Mouse (Mus musculus) spleen, adult 18-20 months (tissue): ENCODE measurements around the gene Fam172a.
"Not testable (repeated sequence)": the region's sequence is repeated elsewhere in the genome, so short reads cannot be mapped to it uniquely, and the experiment has no call there.

ENCODE experiments used
- DNase-seq, 2 experiments: peaks; one replicate each; pipeline ENCODE4 v3.0.0; 2022; ENCODE audit warnings: mixed read lengths in 2 of 2

Gene Fam172a

DNA sequence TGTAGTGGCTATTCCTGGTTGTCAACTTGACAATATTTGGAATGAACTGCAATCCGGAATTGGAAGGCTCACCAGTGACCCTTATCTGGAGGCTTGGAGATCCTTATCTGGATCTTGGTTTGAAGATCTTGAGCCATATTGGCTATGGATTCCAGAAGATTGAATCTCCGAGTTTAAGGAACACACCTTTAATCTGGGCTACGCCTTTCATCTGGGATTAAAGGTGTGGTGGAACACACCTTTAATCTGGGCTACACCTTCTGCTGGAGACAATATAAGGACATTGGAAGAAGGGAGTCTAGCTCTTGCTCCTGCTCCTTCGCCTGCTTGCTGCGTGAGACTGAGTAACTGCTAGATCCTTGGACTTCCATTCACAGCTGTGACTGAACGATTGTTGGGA lies at the start of gene Fam172a:
Gene Fam172a (plus strand): TSS at position 301 of the 400 bp plus-strand sequence.
- DNase-seq, result not testable (repeated sequence)

GRCm38 (mm10) chr13:77688651-77689050 lies 13.2 kb upstream of the Fam172a start:
- DNase-seq, result no peak

DNA sequence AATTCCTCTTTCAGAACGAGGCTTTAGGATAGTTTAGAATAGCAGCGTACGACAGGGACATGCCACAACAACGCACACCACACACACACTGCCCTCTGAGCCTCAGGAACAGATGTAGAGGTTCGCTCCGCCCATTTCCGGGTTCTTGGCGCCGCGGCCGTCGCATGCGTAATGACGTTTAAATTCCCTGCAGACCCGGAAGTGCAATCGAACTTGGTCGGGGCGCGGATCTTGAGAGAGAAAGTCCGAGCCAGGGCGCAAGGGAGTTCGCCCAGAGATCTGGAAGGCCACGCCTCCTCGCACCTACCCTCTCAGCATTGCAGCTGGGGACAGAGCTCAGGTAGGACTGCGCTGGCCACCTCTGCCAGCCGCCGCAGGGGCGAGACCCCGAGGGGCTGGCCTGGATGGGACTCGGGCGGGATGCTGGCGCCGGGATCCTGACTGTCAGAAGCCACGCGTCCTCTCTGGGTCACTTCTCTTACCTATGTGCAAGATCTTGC lies 6.7 kb downstream of the Fam172a start:
- DNase-seq, result peak; percentile 84 to 90

DNA sequence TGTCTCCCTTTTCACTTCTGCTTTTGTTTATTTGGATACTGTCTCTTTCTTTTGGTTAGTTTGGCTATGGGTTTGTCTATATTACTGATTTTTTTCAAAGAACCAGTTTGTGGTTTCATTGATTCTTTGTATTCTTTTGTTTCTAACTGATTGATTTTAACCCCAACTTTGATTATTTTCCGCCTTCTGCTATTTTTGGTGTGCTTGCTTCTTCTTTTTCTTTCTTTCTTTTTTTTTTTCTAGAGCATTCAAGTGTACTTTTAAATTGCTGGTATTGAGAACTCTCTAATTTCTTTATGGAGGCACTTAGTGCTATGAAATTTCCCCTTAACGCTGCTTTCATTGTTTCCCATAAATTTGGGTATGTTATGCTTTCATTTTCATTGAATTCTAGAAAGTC lies 15.7 kb downstream of the Fam172a start:
- DNase-seq, result no peak

DNA sequence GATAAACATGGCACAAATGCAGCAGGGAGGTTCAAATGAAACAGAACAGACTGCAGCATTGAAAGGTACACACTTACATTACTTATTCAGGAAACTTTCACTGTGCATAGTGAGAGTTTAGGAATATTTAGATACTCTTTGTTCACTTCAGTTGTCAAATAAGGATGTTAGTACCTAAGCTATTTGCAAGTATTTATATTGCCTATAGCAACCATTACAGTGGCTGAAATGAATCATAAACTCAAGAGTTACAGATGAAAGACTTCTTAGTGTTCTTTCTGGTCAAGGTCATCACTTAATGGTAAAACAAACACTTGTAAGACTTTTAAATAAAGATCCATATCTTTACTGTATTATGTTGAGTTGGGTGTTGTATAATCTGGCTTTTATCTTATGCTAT lies 41.0 kb downstream of the Fam172a start:
- DNase-seq, result no peak

- DNase-seq, result no peak
Measured at GRCm38 (mm10) chr13:77777606-77778005, 75.8 kb downstream of the Fam172a start.

- not testable (repeated sequence) for DNase-seq
Measured at GRCm38 (mm10) chr13:77807341-77807740, 105.5 kb downstream of the Fam172a start.

GRCm38 (mm10) chr13:77810449-77810848 lies 108.6 kb downstream of the Fam172a start:
- DNase-seq, result no peak

DNA sequence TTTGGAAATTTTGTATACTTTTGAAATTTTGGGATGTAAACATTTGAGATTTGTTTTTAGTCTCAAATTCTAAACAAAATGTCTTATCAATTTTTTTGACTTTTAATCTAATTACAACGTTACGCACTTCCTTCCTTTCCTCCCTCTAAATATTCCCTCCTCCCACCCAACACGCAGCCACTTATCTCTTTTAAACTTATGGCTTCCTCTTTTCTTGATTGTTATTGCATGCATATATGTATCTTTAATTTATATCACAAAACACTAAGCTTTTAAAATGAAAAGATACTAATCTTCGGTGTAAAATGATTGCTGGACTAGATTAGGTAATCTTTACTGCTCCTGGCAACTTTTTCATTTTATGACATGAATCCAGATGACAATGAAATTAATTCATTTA lies 124.3 kb downstream of the Fam172a start:
- no peak for DNase-seq

DNA sequence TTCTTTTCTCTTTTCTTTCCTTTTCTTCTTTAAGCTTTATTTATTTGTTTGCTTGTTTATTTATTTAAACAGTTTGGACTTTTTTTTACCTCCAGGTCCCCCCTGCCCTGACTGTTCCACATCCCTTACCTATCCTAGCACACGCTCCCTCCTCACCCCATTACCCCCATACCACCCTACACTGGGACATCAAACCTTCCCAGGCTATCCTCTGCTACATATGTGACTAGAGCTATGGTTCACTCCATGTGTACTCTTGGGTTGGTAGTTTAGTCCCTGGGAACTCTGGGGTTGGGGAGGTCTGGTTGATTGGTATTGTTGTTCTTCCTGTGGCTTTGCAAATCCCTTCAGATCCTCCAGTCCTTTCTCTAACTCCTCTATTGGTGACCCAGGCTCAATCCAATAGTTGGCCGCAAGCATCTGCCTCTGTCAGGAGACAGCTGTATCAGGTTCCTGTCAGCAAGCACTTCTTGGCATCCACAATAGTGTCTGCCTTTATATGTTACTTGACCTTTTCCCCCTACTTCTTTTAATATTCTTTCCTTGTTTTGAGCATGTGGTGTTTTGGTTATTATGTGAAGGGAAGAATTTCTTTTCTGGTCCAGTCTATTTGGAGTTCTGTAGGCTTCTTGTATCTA lies 141.3 kb downstream of the Fam172a start:
- no peak for DNase-seq

- DNase-seq, result no peak
Measured at GRCm38 (mm10) chr13:77848868-77849267, 147.0 kb downstream of the Fam172a start.

GRCm38 (mm10) chr13:77864804-77865203 lies 163.0 kb downstream of the Fam172a start:
- no peak for DNase-seq

- no peak for DNase-seq
Measured at GRCm38 (mm10) chr13:77868314-77868713, 166.5 kb downstream of the Fam172a start.

- no peak for DNase-seq
Measured at GRCm38 (mm10) chr13:77878120-77878519, 176.3 kb downstream of the Fam172a start.

DNA sequence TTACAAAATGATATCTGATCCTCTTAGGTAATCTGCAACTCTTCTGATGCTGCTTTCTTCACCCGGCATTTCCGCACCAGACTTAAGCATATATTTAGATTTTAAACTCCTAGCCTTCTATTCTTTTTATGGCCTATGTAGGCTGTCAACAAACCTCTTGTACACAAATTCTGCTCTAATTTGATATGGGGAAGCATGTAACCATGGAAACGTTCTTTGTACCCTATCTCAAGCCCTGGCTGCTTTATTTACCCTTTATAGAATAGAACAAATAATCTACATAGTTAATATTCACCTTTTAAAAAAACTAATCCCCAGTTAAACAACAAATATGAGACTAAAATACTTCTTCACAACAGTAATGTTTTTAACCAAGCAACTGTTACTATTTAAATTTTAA lies 176.7 kb downstream of the Fam172a start:
- DNase-seq, result no peak

GRCm38 (mm10) chr13:77897619-77898018 lies 195.8 kb downstream of the Fam172a start:
- no peak for DNase-seq

DNA sequence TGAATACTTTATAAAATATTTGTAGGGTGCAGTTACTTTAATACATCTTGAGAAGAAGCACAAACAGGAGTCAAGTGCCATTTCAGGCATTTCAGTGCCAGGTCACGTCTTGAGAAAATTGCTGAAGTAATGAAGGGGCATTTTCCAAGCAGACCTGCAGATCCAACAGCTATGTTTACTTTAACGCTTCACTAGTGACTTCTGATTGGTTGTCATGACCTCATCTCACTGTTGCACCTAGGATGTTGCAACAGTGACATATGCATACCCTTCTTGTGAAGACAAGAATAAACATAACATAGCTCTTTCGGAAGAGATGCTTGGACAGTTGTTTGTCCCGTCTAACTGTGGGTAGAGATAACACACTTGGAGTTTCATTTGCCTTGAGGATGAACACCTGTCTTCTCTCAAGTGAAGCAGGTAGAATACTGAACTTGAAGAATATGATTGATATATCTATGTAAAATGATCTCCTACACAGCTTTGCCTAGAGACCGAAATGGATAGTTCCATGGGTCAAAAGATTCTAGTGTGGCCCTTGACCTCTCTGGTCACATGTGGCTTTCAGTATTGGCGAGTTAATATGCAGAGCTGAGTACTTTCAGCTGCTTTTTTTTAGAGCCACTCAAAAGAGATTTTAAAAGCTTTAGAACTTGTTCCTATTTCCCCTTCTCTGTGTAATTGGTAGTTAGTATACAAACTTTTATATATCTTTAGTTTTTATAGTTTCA lies 196.4 kb downstream of the Fam172a start:
- DNase-seq, result no peak

DNA sequence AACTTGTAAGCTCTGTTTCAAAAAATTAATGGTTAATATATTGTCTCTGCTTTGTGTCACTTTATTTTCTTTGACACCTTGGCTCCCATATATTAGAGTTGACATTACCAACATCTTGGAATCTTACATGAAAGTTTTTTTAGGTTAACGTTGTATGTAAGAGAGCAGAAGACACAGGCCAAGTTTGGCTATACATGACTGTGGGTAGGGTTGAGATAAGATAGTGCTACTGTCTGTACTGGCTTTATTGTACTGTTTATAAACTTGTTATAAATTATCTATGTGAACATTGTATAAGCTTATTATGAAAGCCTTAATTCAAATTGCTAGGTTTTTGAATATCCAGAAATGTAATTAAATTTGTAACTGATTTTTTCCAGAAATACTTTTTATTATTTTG lies 197.9 kb downstream of the Fam172a start:
- no peak for DNase-seq

DNA sequence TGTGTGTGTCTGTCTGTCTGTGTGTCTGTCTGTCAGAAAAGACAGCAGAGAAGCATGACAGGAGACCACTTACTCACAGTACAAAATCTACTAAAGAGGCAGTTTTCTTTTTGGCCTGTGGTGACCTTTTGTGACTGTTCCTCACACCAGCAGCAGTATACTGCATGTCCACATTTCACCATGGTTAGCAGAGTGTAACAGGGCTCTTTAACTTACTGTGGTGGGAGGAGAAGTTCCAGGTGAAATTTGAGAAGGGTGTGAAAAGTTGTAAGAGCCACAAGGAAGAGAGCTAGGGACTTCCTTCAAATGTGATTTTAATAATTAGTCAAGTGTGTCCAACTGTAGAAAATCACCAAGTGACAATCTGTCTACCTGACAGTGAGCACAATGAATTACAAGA lies 199.0 kb downstream of the Fam172a start:
- no peak for DNase-seq

DNA sequence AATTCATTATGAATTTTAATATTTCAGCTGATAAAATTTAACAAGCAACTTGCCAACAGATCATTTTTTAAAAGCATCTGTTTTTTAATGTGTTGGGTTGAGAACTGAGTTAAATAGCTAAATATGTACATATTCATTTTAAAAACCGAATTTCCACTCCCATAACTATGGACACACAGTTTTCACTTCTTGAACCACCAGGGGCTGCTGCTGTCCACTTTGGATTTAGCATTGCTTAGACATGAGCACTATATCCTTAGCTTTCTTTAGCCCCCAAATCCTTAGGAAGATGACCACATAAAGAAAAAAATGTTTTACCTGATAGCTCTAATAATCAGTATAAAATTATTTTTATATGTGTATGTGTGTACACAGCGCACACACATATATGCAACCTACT lies 207.4 kb downstream of the Fam172a start:
- DNase-seq, result no peak

GRCm38 (mm10) chr13:77922834-77923233 lies 221.0 kb downstream of the Fam172a start:
- DNase-seq, result no peak

- no peak for DNase-seq
Measured at GRCm38 (mm10) chr13:77957611-77958010, 255.8 kb downstream of the Fam172a start.

GRCm38 (mm10) chr13:77959493-77960272 lies 257.9 kb downstream of the Fam172a start:
- no peak for DNase-seq

- DNase-seq, result no peak
Measured at GRCm38 (mm10) chr13:77976248-77976647, 274.4 kb downstream of the Fam172a start.
